Mouse (Mus musculus) Patski (cell line): ENCODE measurements around the gene Klhdc1. TPM values are rescaled to one million over a fixed set of nuclear protein-coding genes. Genes with fewer than 3 reads are reported as not detected.

Experiments
- ATAC-seq: fragments of 100-300 bp; one replicate; pipeline ENCODE4 v1.8.0; 2021
- CTCF ChIA-PET: fragments of 350-600 bp; sonication (Branson Sonifier 250); formaldehyde crosslinking; loops from one replicate; lab custom pipeline; 2022; ENCODE audit warnings: inconsistent platforms; lab: Charles Lee
- POLR2A ChIA-PET: fragments of 350-600 bp; sonication (Branson Sonifier 250); formaldehyde crosslinking; loops from one replicate; lab custom pipeline; 2022; ENCODE audit warnings: antibody characterized with exemption, inconsistent platforms; lab: Charles Lee
- DNase-seq: peaks from one replicate; pipeline ENCODE4 v3.0.0-alpha.2; 2011; ENCODE audit warnings: low read depth, low spot score
- H3K27me3 ChIP-seq: fragments of 371-371 bp; one replicate; pipeline ENCODE4 v1.5.1; 2021
- CTCF ChIP-seq: fragments of 100-300 bp; IDR thresholded peaks from one replicate; pipeline ENCODE4 v1.5.1; 2021
- in situ Hi-C: fragments of 300-500 bp; cut with MboI; formaldehyde crosslinking; loops from 3 replicates; pipeline ENCODE4 v1.11.1; 2018; ENCODE audit warnings: low pct_unique_long_range_greater_than_20kb, mixed read lengths
- polyA plus RNA-seq: library from polyadenylated mRNA; unstranded; gene quantifications from one replicate; pipeline ENCODE4 v1.2.3, GENCODE M21; 2021

Klhdc1 gene
- polyA plus RNA-seq, 1 experiment from 2014 or later = 5.2 TPM

DNA sequence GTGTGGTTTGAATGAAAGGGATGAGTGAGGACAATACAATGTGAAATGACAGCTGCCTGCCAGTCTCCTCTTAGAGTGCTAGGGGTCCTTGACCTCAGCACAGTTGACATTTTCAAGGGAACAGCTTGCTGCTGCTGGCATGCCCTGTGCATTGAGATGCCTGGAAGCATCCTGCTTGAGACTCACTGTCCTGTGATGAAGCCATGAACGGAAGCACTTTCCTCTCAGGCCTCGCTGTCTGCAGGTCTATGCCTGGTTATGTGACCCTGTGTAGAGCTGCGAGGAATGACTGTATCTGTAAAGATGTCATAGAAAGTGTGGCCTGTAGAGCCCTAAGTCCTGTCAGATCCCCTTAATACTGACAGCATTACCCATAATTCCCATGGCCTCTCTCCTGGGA, 24.1 kb downstream of the Klhdc1 start:
- in situ Hi-C loops = no loop called here
- CTCF ChIA-PET = interaction anchor here (1.0 kb wide), 1 partner anchor 10 kb away, joined by 3 read pairs; no protein-coding TSS in a partner anchor
- no peak for TF ChIP-seq CTCF
- DNase-seq (no peak), ATAC-seq (no peak)
- POLR2A ChIA-PET = no interaction called here
- H3K27me3 ChIP-seq = no peaks in the 10 kb centered on the region

DNA sequence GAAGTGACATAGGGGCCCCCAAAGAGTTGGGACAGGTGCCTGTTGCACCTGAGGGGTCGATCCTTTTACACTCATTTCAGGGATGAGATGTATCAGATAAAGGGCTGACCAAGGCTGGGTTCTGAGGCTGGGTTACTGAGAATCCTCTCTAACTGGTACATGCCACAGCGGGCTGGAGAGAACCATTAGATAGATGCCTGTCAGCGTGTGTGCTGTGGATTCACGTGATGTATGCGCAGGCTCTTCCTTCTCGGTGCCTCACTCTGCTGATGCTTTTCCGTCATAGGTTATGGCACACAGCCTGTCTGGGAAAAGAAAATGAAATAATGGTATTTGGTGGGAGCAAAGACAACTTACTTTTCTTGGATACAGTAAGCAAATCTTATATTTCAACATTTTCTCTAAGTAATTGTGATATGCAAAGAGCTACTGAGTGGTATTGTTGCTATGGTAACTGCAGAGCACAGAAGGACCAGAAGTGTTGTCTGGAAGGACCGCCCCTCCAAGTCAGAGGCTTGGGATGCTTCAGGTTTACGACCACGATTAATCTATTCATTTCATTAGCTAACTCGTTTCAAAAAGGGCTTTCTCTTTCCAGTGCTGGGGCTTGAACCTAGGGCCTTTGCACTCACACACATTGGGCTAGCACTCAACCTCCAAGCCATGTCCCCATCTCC, 27.1 kb downstream of the Klhdc1 start:
- ChIA-PET POLR2A (no interaction called here), CTCF (no interaction called here)
- ATAC-seq = no peak
- no peak for DNase-seq
- H3K27me3 ChIP-seq = no peaks in the 10 kb centered on the region
- no peak for TF ChIP-seq CTCF
- in situ Hi-C loops = no loop called here

DNA sequence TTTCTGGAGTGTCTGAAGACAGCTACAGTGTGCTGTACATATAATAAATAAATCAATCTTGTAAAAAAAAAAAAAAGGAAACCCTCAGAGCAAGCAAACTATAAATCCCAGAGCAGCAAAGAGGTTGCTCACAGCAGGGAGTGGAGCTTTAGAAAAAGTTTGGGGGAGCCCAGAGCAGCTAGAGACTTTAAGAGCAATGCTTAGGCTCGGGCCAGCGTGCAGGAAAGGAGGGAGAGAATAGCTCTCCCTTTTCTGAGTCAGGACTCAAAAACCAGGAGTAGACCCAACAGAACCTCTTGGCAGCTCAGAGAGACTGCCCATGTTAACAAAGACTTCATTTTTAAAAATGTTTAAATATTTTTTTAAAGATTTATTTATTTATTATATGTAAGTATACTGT, 28.0 kb downstream of the Klhdc1 start:
- ATAC-seq = no peak
- no peak for TF ChIP-seq CTCF

DNA sequence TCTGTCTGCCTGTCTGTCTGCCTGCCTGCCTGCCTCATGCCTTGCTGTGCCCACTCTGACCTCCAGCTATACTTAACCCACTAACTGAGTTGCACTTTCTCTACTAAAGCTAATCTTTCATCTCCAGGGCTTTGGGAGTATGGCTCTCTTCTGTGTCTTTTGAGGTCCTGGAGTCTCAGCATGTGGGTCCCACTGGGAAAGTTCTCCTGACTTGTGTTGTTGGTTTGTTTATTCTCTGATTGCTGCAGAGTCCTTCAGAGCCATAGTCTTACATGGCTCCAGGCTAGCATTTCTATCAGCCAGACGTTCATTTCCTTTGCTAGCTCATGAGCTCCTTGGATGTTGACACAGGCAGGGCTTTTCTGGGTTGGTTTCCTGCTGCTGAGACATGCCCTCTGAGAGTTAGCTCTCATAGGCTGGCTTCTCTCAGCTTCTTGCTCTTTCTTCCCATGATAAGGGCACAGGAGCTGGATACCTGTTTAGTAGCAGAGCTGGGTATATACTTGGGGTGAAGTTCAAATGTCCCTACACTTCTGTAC, 39.0 kb downstream of the Klhdc1 start:
- ChIA-PET CTCF (no interaction called here), POLR2A (no interaction called here)
- DNase-seq (no peak), ATAC-seq (no peak)
- no peak for TF ChIP-seq CTCF
- no peaks in the 10 kb centered on the region for H3K27me3 ChIP-seq
- in situ Hi-C loops = no loop called here

More for the DNA sequence above, 28.0 kb downstream of the Klhdc1 start:
- in situ Hi-C loops = no loop called here
- H3K27me3 ChIP-seq = no peaks in the 10 kb centered on the region
- ChIA-PET POLR2A (no interaction called here), CTCF (no interaction called here)
- DNase-seq = no peak

DNA sequence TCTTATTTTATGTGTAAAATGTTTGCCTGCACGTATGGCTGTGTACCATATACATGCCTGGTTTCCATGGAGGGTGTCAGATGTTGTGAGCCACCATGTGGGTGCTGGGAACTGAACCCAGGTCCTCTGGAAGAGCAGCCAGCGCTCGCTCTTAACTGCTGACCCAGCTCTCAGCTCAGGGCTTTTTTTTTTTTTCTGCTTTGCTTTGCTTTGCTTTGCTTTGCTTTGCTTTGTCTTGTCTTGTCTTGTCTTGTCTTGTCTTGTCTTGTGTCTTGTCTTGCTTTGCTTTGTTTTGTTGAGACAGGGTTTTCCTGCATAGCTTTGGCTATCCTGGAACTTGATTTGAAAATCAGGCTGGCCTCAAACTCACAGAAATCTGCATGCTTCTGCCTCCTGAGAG, 39.9 kb downstream of the Klhdc1 start:
- in situ Hi-C loops = no loop called here
- TF ChIP-seq CTCF = no peak
- POLR2A ChIA-PET = no interaction called here
- CTCF ChIA-PET = interaction anchor here (0.6 kb wide), 1 partner anchor 41 kb away, joined by 4 read pairs; no protein-coding TSS in a partner anchor
- ATAC-seq (no peak), DNase-seq (no peak)
- no peaks in the 10 kb centered on the region for H3K27me3 ChIP-seq

DNA sequence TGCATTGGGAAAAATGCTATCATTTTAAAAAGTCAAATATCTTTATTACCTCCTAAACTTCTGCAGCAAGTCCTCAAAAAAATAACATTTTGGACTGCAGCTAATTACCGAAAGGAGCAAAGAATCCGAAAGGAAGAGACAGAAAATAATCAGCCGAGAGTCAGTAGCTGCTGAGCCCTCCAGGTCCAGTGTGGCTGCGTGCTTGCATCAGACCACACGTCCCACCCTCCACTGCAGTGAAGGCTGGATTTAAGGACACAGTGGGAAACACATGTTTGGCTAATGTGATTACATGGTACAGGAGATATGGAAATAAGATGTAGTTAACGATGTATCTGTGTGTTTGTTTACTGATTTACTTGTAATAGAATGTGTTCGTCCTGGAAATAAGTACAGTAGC, 42.2 kb downstream of the Klhdc1 start:
- CTCF ChIA-PET = no interaction called here
- no peak for ATAC-seq
- in situ Hi-C loops = no loop called here

DNA sequence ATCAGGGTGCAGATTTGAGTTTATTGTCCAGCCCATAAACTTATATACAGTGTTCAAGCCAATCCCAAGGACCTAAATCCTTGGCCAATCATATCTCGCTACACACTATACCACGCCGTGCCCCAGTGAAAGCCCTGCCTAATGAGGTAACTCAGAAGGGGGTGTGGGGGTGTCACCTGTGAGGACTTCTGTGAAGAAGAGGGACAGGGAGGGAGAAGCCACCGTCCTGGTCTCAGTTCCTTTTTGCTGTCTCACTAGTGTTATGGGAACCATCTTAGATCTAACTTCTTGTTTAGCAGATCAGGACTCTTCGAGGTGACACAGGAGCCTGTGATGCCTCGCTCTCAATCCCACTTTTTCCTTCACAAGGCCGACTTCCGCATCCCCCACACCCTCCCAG, 46.6 kb downstream of the Klhdc1 start:
- ChIA-PET CTCF (no interaction called here), POLR2A (no interaction called here)
- ATAC-seq = no peak
- H3K27me3 ChIP-seq = no peaks in the 10 kb centered on the region
- in situ Hi-C loops = no loop called here
- no peak for TF ChIP-seq CTCF
- DNase-seq = no peak

More for the DNA sequence above, 42.2 kb downstream of the Klhdc1 start:
- POLR2A ChIA-PET = no interaction called here
- no peak for TF ChIP-seq CTCF
- H3K27me3 ChIP-seq = no peaks in the 10 kb centered on the region
- DNase-seq = no peak

DNA sequence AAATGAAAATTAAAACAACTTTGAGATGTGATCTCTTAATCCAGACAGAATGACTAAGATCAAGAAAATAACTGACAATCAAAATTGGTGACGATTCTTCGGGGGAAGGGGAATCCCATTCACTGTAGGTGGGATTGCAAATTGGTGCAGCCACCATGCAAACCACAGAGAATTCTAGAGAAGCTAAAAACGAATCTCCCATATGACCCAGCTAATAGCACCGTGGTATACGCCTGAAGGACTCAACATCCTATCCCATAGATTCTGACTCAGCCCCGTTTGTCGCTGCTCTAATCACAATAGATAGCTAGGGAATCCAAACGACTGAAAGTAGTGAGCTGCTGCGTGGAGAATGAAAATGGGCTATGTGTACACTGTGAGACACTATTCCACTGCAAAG, 47.7 kb downstream of the Klhdc1 start:
- TF ChIP-seq CTCF = no peak
- no peak for DNase-seq
- ChIA-PET POLR2A (no interaction called here), CTCF (no interaction called here)
- in situ Hi-C loops = no loop called here
- ATAC-seq = no peak
- no peaks in the 10 kb centered on the region for H3K27me3 ChIP-seq

DNA sequence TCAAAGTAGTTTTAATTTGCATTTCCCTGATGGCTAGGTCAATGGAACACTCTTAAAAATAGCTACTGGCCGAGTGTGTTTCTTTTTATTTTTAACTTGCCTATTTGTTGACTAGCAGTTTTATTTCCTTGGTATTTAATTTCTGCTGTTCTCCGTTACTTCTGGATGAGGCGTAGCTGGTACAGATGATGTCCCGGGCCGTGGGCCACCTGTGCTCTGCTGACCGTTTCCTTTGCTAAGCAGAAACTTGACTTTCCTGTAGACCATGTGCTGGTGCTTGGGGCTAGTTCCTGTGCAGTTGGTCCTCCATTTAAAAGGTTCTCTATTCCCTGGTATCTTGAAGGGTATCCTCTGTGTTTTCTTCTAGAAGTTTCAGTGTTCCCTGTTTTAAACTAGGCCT, 51.4 kb downstream of the Klhdc1 start:
- no peak for ATAC-seq
- ChIA-PET POLR2A (interaction anchor here (0.5 kb wide), 1 partner anchor 60 kb away, joined by 4 read pairs; no protein-coding TSS in a partner anchor), CTCF (no interaction called here)
- no peaks in the 10 kb centered on the region for H3K27me3 ChIP-seq
- DNase-seq = no peak
- in situ Hi-C loops = no loop called here
- TF ChIP-seq CTCF = no peak

DNA sequence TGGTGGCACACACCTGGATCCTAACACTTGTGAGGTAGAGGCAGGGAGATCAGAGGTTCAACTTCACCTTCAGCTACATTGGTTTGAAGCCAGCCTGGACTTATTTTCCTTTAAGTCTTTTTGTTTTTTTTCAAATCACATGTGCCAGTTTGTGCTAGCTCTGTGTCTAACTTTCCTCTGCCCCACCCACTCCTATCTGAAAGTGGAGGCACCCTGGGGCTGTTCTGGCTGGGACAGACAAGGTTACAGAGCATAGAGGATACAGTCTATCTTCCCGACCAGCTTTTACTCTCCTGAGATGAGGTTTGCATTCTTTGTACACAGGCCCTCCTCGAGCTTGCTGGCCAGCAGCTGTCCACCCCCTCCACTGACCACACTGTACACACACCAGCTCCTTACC, 52.8 kb downstream of the Klhdc1 start:
- H3K27me3 ChIP-seq = no peaks in the 10 kb centered on the region
- in situ Hi-C loops = no loop called here
- ATAC-seq (no peak), DNase-seq (no peak)
- no peak for TF ChIP-seq CTCF
- CTCF ChIA-PET = no interaction called here
- POLR2A ChIA-PET = interaction anchor here (0.7 kb wide), 1 partner anchor 98 kb away, joined by 3 read pairs; no protein-coding TSS in a partner anchor

DNA sequence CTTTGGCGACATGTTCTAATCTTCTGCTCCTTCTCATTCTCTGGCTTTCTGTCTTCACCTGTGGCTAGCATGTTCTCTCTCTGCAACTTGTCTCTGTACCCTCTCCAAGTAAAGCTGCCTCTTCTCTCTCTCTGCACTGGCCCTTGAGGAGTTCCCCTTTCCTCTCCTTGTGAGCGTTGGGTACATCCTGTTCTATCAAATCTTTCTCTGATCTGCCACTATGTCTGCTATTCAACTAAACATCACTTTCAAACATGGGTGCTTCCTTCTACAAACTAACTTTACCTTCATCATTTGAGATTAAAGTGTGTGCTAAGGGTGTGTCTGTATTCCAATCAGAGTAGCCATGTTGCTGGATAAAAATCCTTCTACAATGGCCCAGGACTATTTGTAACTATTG, 54.0 kb downstream of the Klhdc1 start:
- ATAC-seq = no peak
- H3K27me3 ChIP-seq = no peaks in the 10 kb centered on the region
- TF ChIP-seq CTCF = no peak
- POLR2A ChIA-PET = no interaction called here
- CTCF ChIA-PET = no interaction called here
- no peak for DNase-seq
- in situ Hi-C loops = no loop called here

DNA sequence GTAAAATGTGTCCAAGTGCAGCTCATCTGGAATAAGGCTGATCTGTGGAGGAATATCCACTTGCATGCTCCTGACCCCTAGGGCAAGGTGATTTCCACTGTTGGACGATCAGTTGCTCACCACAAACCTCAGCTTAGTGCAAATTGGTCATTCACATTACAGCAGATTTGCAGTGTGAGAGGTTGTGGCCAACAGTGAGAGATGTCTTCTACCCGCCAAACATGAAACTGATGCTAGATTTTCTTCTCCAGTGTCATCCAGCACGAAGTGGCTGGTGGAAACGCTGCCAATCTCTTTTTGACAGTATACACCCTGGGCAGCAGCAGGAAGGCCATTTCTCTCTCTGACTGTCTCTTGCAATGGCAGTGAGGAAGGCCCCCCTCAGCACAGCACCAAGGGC, 54.7 kb downstream of the Klhdc1 start:
- in situ Hi-C loops = no loop called here
- ChIA-PET CTCF (no interaction called here), POLR2A (no interaction called here)
- no peak for TF ChIP-seq CTCF
- H3K27me3 ChIP-seq = no peaks in the 10 kb centered on the region
- DNase-seq (no peak), ATAC-seq (no peak)
